Mouse (Mus musculus): ENCODE data around the gene Gm43064. TPM values are rescaled to one million over a fixed set of nuclear protein-coding genes. Genes with fewer than 3 reads are reported as not detected.
A peak's percentile ranks its signal among the peaks of the same experiment; 100 is the strongest.
"Not testable (repeated sequence)": the region's sequence is repeated elsewhere in the genome, so short reads cannot be mapped to it uniquely, and the experiment has no call there.

Gm43064 gene
- total RNA-seq, 2 experiments from 2014 or later: 0.49 TPM; not detected in 1

DNA sequence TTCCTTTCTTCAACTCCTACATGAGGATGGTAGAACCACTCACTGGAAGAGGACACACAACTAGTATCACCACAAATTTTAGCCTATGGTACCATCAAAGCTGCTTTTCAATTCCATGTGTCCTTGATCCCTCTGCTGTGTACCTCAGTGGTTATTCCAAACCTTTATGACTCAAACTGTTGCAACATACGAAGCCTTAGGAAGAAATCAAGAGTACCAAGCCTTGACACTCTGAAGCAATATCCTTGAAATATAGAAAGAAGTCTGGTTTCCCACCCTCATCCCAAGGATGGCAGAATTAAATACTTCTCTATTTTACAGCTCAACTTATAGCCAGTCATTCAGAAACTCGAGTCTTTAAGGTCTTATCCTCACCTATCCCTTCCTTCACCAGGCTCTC is 13.0 kb upstream of the Gm43064 start:
- intact Hi-C loops (cut with DNase I): no loop called here

GRCm38 (mm10) chr3:103799507-103799906 is 9.9 kb upstream of the Gm43064 start:
- DNase-seq: no peak
- intact Hi-C loops (cut with DNase I): no loop called here

More for the DNA sequence above, 13.0 kb upstream of the Gm43064 start:
- DNase-seq: no peak

DNA sequence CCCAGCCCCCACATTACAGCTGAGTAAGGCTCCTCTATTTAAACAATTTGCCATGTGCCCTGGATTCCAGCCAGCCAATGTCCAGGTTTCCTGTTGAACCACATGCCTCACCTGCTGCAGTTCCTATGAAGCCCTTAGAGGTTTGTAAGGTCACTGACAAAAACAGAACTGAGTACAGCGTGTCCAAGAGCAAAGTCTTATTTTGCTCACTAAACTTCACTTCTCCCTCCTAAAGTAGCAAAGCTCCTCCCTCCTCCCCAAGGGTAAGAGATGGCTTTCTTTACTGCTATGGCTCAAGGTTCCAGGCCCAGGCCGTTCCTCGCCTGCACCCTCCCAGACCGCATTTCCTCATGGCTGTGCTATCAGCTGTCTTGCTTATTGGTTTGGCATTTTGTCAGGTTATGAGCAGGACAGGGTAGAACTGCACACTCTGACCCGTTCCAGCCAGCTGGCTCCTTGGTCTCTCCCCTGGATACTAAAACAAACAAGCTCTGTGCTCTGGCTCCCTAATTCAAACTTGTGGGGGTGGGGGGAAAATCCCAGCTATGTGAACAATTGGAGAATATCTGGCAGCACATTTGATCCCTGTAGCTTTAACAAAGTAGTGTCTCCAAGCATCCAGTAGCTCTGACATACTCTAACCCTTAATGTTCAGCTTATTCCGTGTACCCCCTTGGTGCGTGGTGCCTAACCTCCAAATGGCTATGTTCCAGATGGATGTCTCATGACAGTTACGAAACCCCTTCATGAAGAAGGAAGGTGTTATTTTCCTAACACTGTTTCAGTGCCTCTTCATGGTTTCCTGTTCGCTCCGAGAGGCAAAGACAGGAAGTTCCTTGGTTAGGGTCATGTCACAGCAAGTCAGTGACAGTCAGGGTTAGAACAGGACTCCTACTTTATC is 7.5 kb upstream of the Gm43064 start:
- intact Hi-C loops (cut with DNase I): no loop called here
- peak; percentile 67 to 81 for DNase-seq

GRCm38 (mm10) chr3:103802861-103803260 is 6.5 kb upstream of the Gm43064 start:
- intact Hi-C loops (cut with DNase I): no loop called here
- DNase-seq: peak in 1 of 2 experiments; percentile 24

DNA sequence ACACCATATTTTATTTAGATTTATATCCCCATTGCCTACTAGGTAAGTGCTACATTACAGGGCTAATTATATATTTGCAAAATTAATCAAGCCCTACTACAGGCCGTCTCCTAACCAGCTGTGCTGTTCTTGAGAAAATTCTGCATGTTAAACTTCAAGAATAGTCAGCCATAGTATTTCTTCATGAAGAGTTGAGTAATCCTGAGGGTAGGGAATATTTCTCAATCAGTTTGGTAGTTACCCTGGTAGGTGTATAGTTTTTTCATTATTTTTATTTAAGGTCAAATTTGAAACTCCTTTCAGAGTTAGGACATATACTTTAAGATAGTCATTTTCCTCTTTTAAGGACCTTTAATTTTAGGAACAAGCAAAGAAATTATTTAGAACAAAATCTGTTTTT is 3.7 kb upstream of the Gm43064 start:
- intact Hi-C loops (cut with DNase I): no loop called here
- no peak for DNase-seq

- intact Hi-C loops (cut with DNase I): loop anchor here (1.0 to 5.0 kb wide), 2 partner anchors 18 to 67 kb away; partner anchors contain the start of gene Hipk1
- DNase-seq: peak in 1 of 2 experiments; percentile 15
Observed at GRCm38 (mm10) chr3:103809799-103810150, 402 bp downstream of the Gm43064 start.

- intact Hi-C loops (cut with DNase I): loop anchor here (5.0 kb wide), 1 partner anchor 69 kb away; no protein-coding TSS in a partner anchor
- no peak for DNase-seq
Observed at GRCm38 (mm10) chr3:103810967-103811366, 1.6 kb downstream of the Gm43064 start.

- DNase-seq: no peak
- intact Hi-C loops (cut with DNase I): no loop called here
Observed at GRCm38 (mm10) chr3:103827548-103827947, 18.2 kb downstream of the Gm43064 start.

- intact Hi-C loops (cut with DNase I): no loop called here
Observed at GRCm38 (mm10) chr3:103829036-103829435, 19.7 kb downstream of the Gm43064 start.

GRCm38 (mm10) chr3:103830681-103831080 is 21.3 kb downstream of the Gm43064 start:
- intact Hi-C loops (cut with DNase I); DNase-seq: not testable (repeated sequence)

More at GRCm38 (mm10) chr3:103829036-103829435, 19.7 kb downstream of the Gm43064 start:
- DNase-seq: no peak

GRCm38 (mm10) chr3:103831146-103831545 is 21.8 kb downstream of the Gm43064 start:
- no peak for DNase-seq
- intact Hi-C loops (cut with DNase I): no loop called here

GRCm38 (mm10) chr3:103832426-103832825 is 23.1 kb downstream of the Gm43064 start, which contains the start of gene Bcl2l15:
Gene Bcl2l15 (plus strand): TSS chr3:103832601.
- DNase-seq: no peak
- intact Hi-C loops (cut with DNase I): no loop called here

DNA sequence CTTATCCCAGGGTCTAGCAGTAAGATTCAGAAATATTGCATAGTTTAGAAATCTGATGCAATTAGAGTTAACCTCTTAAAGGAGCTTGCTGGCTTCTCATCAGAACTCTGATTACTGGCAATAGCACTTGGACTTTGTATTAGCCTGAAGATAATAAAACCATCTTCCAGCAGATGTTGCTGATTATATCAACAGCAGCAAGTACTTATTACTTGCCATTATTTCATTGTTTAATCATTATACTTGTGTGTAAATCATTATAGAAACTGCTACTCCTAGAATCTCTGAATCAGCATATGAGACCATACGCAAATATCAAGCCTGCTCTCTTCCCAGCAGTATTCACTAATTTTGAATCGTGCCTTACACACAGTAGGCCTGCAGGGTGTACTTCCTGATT is 24.6 kb downstream of the Gm43064 start:
- no peak for DNase-seq
- intact Hi-C loops (cut with DNase I): no loop called here

GRCm38 (mm10) chr3:103835272-103835950 is 26.0 kb downstream of the Gm43064 start:
- intact Hi-C loops (cut with DNase I): no loop called here
- DNase-seq: no peak

DNA sequence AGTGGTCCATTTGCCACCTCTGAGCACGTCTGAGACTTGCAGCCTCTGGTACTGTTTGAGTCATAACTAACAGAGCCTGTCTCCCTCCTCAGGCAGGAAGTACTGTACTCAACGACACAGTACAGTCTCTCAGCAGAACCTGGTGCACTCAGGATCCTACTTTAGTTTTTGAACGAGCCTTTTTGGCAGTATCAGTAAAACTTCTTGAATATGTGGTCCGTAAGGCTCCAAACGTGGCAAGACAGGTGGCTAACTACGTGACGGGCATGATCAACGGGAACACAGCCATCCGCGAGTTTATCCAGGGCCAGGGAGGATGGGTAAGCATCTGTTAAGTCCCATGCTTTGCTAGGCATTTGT is 26.6 kb downstream of the Gm43064 start:
- no peak for DNase-seq
- intact Hi-C loops (cut with DNase I): no loop called here

DNA sequence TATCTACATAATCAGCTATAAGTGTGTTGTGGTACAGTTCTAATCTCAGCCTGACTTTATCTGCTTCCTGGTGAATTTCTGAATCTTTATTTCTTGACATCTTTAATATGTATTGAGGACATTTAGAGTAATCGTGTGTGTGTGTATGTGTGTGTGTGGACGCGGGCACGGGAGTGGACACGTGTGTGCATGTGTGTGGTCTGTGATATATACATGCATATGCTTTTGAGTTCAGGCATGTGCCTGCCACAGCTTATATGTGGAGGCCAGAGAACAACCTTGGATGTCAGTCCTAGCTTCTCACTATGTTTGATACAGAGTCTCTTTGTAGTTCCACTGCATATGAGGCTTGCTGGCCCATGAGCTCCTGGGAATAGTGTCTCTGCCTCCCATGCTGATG is 27.1 kb downstream of the Gm43064 start:
- DNase-seq: no peak
- intact Hi-C loops (cut with DNase I): no loop called here

- DNase-seq: no peak
- intact Hi-C loops (cut with DNase I): no loop called here
Observed at GRCm38 (mm10) chr3:103839711-103840110, 30.3 kb downstream of the Gm43064 start.

DNA sequence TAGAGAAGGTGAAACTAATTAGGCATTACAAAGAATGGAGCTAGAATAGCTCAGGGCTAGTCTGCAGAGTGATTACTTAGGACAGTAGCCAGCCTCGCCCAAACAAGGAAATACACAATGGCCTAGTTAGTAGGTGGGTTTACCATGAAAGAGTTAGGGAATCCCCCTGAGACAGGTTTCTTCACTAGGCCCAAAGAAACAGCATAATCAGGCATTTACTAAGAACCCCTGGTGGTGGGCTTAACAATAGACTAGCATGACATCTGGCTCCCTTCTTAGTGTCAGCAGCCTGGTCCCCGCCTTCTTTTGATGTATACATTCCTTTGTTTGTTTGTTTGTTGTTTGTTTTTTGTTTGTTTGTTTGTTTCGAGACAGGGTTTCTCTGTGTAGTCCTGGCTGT is 30.8 kb downstream of the Gm43064 start:
- DNase-seq; intact Hi-C loops (cut with DNase I): not testable (repeated sequence)

DNA sequence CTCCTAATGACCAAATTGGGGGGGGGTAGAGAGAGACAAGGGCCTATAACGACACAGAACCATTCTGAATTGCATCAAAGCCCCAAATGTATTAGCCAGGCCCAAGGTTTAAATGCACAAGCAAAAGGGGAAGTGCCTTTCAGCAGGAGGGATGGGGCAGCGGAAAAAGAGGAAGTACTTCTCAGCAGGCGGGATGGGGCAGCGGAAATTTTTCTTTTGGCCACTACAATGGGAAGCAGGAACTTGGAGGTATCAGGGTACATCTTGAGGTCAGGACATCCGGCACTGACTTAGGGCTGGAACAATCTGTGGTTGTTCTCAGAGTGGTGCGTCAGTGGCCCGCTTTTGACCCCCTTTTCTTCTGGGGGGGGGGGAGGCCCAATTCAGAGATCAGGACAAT is 31.6 kb downstream of the Gm43064 start:
- DNase-seq; intact Hi-C loops (cut with DNase I): not testable (repeated sequence)

GRCm38 (mm10) chr3:103850644-103851363 is 41.4 kb downstream of the Gm43064 start:
- intact Hi-C loops (cut with DNase I): no loop called here
- DNase-seq: no peak

DNA sequence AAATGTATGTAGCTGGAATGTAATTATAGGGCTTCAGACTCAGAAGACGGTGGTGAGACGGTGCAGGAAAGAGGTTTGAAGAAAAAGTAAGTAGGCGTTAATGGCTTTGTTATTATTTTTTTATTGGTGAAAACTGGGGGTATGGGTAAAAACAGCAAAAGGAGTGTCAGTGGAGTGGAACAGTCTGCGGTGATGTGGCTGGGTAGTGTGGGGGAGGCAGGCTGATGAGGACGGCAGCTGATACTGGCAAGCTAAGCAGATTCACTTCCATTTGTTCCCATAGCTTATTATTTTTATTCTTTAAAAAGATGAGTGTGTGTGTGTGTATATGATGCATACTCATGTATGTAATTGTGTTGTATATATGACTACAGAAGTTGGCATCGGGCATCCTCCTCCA is 42.1 kb downstream of the Gm43064 start:
- no peak for DNase-seq
- intact Hi-C loops (cut with DNase I): no loop called here

Measured in gastrocnemius, postnatal 36 days (tissue).